Mouse (Mus musculus) layer of hippocampus, adult 18-20 months (tissue): ENCODE results near the gene Kcnt1. TPM values are rescaled to one million over a fixed set of nuclear protein-coding genes. Genes with fewer than 3 reads are reported as not detected.
A peak's percentile ranks its signal among the peaks of the same experiment; 100 is the strongest.
"Not testable (repeated sequence)": the region's sequence is repeated elsewhere in the genome, so short reads cannot be mapped to it uniquely, and the experiment has no call there.

ENCODE experiments used
- DNase-seq, 2 experiments: peaks; one replicate each; pipeline ENCODE4 v3.0.0; 2022; ENCODE audit warnings: low spot score in 2 of 2
- long read RNA-seq: library from polyadenylated mRNA; stranded (forward); transcript quantifications from one replicate; pipeline ENCODE4 v2.0.0, GENCODE M21; 2021
- total RNA-seq, 2 experiments: library from RNA; stranded (reverse); gene quantifications; 2 replicates each; pipeline ENCODE4 v1.2.3; 2021

The Kcnt1 gene
- total RNA-seq: 10 to 100 TPM; 39.9 to 43.2 TPM
- long read RNA-seq, partial matches to known transcripts: 4 of 18 reads
- long read RNA-seq, other reads (novel, unspliced or antisense): 14 of 18 reads

DNA sequence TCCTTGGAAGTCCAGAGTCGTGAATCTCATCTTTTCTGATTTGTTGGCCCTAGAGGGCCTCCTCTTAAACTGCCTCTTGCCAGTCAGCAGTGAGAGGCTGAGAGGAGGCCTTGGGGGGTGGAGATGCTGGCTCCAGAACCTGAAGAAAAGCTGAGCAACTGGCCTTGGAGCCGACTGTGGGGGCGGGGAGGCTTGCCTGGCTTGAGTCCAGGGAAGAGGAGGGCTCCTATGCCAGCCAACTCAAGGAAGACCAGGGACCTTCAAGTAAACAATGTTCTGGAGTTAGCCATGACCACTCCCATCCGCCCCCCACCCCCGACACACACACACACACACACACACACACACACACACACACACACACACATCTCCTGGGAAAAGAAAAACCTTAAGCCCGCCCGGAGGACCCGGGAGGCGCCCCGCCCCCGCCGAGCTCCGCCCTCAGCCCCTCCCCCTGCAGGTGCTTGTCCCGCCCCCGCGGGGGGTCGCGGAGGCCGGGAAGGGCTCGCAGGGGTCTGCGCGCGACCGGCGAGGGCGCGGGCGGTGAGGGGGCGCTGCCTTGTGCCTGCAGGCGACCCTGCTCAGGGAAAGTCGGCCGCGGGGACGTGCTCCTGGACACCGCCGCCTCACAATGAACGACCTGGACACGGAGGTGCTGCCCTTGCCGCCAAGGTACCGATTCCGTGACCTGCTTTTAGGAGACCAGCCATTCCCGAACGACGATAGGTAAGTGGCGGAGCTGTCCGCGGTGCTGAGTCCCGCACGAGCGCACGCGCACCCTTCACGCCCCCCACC, at the start of gene Kcnt1:
Kcnt1 (plus strand) TSS at position 398 of the 795 bp plus-strand sequence.
- DNase-seq: no peak

GRCm38 (mm10) chr2:25815748-25816147, 47.8 kb upstream of the Kcnt1 start, which contains the start of gene Glt6d1:
TSS of gene Glt6d1 (minus strand) at chr2:25815848.
- DNase-seq: not testable (repeated sequence)

- DNase-seq: peak in 1 of 2 experiments; percentile 26
Measured at GRCm38 (mm10) chr2:25822806-25823205, 40.7 kb upstream of the Kcnt1 start, which contains the start of gene Lcn9. TSS of gene Lcn9 (plus strand) at chr2:25823153.

GRCm38 (mm10) chr2:25824751-25825150, 38.8 kb upstream of the Kcnt1 start:
- DNase-seq: no peak

DNA sequence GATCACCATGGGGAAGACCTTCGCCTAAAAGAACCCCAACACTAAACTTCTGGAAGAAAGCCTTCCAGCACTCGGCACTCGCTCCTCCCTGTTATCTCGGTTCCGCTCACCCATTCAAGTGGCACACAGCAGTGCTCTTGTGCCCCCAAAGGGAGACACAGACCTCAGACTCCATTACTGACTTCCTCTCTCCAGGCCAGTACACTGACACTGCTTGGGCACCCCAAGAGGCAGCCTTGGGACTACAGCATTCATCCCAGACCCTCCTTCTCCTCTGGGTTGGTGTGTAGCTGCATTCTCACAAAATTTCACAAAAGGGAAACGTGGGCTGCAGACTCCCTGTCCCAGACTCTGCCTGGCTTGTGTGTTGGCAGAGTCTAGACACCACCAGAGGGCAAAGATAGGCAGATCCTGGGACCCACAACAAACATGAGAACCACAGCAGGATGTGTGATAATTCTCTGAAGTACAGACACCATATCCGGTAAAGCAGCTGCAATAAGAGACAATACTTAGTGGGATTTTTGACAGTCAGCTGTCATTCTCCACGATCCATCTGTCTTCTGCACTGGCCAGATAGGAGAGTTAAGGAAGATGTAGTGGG, 35.1 kb upstream of the Kcnt1 start:
- DNase-seq: no peak

DNA sequence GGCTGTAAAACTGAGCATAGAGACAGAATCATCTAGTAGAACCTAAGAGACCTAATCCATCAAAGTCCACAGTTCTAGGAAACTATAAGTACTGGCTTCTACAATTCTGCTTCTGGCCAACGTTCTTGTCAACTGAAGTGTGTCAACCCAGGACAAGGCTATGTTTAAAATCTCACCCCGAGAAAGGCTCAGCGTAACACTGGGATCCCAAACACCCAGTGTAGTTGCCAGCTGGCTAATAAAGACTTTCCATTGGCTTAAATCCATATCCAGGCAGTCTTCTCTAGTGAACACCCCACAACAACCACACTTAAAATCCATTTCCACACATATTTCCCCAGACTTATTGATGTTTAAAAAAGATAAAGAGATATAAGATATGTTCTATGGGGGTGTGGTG, 32.7 kb upstream of the Kcnt1 start:
- DNase-seq: no peak

DNA sequence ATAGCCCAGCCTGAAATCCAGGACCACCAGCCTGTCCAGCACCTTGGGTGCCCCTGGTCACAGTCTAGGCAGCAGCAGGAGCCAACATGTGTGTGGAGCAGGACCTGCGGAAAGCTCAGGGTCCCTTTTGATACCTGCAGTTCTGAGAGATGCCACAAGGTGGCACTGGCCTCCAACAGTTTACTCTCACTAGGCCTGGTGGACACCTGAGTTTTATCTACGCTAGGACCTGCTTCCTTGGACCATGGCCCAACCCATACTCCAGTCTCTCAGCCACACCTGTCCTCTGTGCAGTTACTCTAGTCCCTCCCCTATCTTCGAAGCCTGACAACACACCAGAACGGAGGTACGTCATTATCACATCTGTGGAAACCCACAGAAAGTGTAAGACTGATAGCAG, 27.2 kb upstream of the Kcnt1 start:
- peak; percentile 57 to 88 for DNase-seq

- DNase-seq: peak in 1 of 2 experiments; percentile 30
Measured at GRCm38 (mm10) chr2:25842161-25842560, 21.4 kb upstream of the Kcnt1 start.

DNA sequence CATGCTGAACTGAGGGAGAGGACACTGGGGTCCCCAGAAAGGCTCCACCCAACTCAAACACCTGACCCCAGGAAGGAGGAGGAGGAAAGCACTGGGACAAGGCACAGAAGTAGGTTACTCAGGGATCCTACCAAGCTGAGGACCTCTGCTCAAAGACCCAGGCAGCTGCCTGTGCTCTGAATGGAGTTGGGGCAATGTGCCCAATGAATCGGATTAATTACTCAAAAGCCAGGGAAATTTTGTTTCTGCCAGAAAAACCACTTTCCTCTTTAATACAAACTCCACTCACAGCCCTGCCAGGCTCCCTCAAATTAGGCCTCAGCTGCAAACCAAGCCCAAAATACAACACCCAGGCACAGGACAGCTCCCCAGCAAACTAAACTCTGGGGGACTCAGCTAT, 20.8 kb upstream of the Kcnt1 start:
- peak in 1 of 2 experiments; percentile 64 for DNase-seq

GRCm38 (mm10) chr2:25844097-25844496, 19.4 kb upstream of the Kcnt1 start:
- DNase-seq: peak in 1 of 2 experiments; percentile 54

DNA sequence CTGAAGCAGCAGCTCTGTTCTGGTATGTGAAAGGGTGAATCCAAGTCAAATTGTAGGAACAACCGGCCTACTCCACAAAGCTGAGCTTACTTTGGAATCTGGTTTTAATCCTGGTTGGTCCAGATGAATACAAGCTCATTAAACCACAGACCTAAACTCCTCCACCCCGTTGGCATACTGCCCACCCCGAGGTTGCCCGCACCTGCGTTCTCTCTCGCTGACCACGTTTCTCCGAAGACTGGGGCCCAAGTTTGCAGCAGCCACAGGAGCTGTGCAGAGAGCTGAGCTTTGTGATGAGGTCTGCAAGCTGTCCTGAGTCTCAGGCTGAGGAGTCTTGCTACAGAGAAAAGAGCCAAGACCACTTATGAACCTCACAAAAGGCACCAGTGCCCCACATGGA, 17.0 kb upstream of the Kcnt1 start:
- no peak for DNase-seq

DNA sequence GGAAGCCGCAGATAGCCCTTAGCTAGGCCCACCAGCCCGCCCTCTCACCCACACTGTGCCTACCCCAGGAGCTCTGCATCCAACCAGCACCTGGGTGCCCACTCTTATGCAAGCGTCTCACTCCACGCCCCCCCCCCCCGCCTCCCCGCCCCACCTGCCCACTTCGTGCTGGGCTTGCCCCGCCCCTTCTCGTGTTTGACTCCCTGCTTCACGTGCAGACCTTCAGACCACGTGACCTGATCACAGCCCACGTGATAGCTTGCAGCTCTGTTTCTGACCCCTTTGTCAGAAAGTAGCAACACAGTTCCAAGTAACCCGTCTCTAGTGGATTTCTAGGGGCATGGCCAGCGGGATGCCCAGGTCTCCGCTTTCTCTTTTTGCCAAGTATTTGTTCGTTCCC, 16.3 kb upstream of the Kcnt1 start, which contains the start of gene Sohlh1:
Sohlh1 (minus strand) TSS at position 23 of the 400 bp plus-strand sequence.
- DNase-seq: no peak

DNA sequence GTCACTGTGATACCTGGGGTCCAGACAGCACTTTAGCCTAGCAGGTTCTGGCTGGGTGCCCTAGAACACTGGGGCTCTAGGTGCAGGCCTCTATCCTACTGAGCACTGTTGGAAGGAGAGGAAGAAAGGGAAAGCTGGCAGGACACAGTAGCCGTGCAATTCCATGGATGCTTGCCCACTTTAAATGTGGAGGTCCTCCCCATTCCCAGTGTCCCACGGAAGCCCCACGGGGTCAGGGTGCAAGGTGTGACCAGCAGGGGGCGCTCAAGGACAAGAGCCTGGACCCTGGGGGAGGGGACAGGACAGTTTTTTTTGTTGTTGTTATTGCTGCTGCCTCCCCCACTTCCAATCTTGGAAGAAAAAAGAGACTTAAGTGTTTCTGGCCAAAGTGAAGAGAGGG, 13.2 kb upstream of the Kcnt1 start:
- DNase-seq: peak in 1 of 2 experiments; percentile 42

DNA sequence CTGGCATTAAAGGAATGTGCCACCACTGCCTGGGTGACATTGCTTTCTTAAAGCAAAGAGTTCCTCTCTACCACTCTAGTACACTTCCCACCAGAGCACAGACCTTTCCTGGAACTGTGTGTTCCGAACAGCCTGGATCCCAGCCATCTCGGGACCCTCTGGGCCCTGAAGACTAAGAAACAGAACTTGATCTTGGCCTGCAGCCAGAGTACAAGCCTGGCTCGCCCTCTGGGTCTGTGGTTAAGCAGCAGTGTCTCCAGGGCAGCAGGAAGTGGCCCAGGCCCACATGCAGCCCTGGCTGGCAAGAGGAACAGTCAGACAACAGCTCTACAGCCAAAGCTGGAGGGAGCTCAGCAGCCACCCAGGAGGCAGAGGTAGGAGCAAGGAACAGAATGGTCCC, 10.9 kb upstream of the Kcnt1 start:
- peak in 1 of 2 experiments; percentile 67 for DNase-seq

DNA sequence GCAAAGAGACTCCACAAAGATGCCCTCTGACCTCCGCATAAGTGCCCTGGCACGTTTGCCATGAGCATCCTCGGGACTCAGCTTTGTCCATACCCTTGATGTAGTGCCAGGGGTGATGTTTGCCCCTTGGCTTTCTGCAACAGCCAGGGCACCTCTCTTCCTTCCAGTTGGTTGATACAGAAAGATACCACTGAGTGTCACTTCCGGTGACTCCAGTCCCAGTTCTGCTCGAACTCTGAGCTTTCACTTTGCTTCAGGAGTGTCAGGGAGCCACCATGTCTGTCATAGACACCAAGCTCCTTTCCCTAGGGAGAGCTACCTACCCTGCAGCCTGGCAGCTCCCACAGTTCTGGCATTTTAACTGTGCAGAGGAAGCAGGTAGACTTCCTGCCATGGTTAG, 9.5 kb upstream of the Kcnt1 start:
- DNase-seq: no peak

DNA sequence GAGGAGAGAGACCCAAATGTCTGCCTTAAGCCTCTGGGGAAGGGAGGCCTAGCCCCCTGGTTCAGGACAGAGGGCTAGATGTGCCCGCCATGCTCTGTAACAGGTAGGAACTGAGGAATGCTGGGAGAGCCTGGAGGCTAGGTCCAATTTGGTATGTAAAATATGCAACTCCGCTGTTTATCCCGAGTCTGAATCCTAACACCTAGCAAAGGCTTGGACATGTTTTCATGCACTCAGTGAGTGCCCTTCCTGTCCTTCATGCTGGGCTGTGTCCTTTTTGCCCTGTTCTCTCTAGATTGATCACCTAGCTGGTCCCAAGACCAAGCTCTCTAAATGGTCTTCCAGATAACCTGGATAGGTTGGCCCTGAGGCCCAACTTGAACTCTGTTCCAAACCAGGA, 3.6 kb upstream of the Kcnt1 start:
- no peak for DNase-seq

- DNase-seq: no peak
Measured at GRCm38 (mm10) chr2:25862038-25862437, 1.5 kb upstream of the Kcnt1 start.

GRCm38 (mm10) chr2:25862696-25863270, 751 bp upstream of the Kcnt1 start:
- no peak for DNase-seq

GRCm38 (mm10) chr2:25864230-25864629, 696 bp downstream of the Kcnt1 start:
- DNase-seq: no peak

DNA sequence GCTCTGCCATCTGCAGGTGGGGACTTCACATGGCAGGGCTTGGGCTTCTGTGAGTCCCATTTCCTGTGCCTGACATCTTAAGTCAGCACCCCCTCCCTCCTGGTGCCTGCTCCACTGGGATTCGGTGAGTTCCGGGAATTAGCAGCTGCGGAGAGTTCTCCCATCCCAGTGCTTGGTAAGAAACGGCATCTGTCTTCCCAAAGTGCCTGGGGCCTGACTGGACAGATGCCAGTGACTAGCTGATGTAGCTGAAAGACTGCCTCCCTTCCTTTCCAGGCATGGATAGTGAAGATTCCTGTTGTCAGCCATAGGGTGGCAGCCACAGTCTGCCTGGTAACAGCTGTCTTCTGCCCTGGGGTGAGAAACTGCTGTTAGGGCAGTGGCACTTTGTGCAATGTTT, 1.9 kb downstream of the Kcnt1 start:
- DNase-seq: peak; percentile 45 to 52

DNA sequence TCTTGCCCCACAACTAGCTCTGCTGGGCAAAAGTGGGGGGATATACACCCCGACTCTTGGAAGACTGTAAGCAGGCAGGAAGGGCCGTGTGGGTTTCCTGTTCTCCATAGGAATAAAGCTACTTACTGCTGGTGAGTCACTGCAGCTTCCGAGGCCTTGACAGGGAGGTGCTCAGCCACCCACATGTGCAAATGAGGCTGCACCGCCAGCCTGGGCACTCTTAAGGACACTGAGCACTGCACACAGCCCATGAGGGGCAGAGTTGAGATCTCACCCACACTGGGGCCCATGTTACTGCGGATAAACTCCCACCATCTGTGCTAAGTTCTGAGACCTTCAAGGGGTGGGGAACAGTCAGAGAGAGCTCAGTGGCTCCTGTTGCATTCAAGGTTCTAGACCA, 3.1 kb downstream of the Kcnt1 start:
- no peak for DNase-seq

DNA sequence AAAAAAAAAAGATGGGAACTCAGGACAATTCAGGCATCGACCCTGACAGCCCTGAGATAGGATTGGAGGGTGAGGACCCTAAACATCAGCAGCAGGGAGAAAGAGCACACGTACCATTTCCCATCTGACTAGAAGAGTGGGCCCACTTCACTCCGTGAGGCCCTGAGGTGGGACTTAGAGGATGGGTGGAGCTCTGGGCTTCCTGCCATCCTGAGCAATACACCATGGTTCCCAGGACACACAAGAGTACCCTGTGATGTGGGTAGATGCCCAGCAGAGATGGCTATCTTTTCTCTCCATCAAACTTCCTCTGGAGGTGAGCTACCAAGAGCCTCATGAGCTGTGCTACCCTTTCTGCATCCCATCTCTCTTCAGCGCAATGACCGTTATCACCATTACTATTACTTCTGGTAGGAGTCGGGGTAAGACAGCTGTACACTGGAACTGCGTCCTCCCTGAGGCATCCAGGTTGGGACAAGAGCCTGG, 13.8 kb downstream of the Kcnt1 start:
- no peak for DNase-seq
